Mouse (Mus musculus) embryonic facial prominence, embryonic 12.5 days (tissue): Measurements from ENCODE around the gene Zdhhc16. TPM values are rescaled to one million over a fixed set of nuclear protein-coding genes. Genes with fewer than 3 reads are reported as not detected.

ENCODE experiments used
- polyA plus RNA-seq: library from polyadenylated mRNA; unstranded; fragments of >200 nt; fragmentation: Nextera tagmentation; extraction: Ambion mirVana; gene quantifications from 2 replicates; pipeline ENCODE4 v1.2.1, GENCODE M21; 2016

Zdhhc16 gene
- polyA plus RNA-seq, 1 experiment from 2014 or later, result 94.2 TPM

Other genes with a start within 250 kb of the Zdhhc16 start
- 1.4 and 1.9 TPM in 2 replicates for gene Slit1, start 189.8 kb upstream of the Zdhhc16 start, polyA plus RNA-seq
- gene Arhgap19, start 131.4 kb upstream of the Zdhhc16 start, polyA plus RNA-seq, result 32.9 and 33.1 TPM in 2 replicates
- gene Frat1, start 103.5 kb upstream of the Zdhhc16 start, polyA plus RNA-seq, result 7.9 and 8.9 TPM in 2 replicates
- gene Frat2, start 85.3 kb upstream of the Zdhhc16 start, polyA plus RNA-seq, result 9.2 and 9.9 TPM in 2 replicates
- gene Rrp12, start 37.3 kb upstream of the Zdhhc16 start, polyA plus RNA-seq, result 23.5 and 24.0 TPM in 2 replicates
- 595 TPM in 2 replicates for gene Pgam1, start 21.6 kb upstream of the Zdhhc16 start, polyA plus RNA-seq
- 76.7 and 81.5 TPM in 2 replicates for gene Exosc1, start 57 bp upstream of the Zdhhc16 start, polyA plus RNA-seq
- gene Mms19, start 47.7 kb downstream of the Zdhhc16 start, polyA plus RNA-seq, result 41.5 and 41.7 TPM in 2 replicates
- gene Ubtd1, start 48.3 kb downstream of the Zdhhc16 start, polyA plus RNA-seq, result 20.3 and 20.5 TPM in 2 replicates
- 0.24 and 0.27 TPM in 2 replicates for gene Ankrd2, start 102.5 kb downstream of the Zdhhc16 start, polyA plus RNA-seq
- gene Hoga1, start 112.1 kb downstream of the Zdhhc16 start, polyA plus RNA-seq, result 1.3 and 1.9 TPM in 2 replicates
- gene 4933411K16Rik, start 118.8 kb downstream of the Zdhhc16 start, polyA plus RNA-seq, result not detected in 2 replicates
- gene Morn4, start 152.9 kb downstream of the Zdhhc16 start, polyA plus RNA-seq, result 37.8 and 42.8 TPM in 2 replicates
- 39.6 and 40.0 TPM in 2 replicates for gene Pi4k2a, start 157.0 kb downstream of the Zdhhc16 start, polyA plus RNA-seq
- gene Avpi1, start 195.6 kb downstream of the Zdhhc16 start, polyA plus RNA-seq, result 22.7 and 26.1 TPM in 2 replicates
- 10.8 and 16.8 TPM in 2 replicates for gene Marveld1, start 213.9 kb downstream of the Zdhhc16 start, polyA plus RNA-seq
- 32.5 and 36.5 TPM in 2 replicates for gene Zfyve27, start 230.5 kb downstream of the Zdhhc16 start, polyA plus RNA-seq